Mouse (Mus musculus) intestine, postnatal 0 days (tissue): Measurements from ENCODE around the gene Abtb2. TPM values are rescaled to one million over a fixed set of nuclear protein-coding genes. Genes with fewer than 3 reads are reported as not detected.
A peak's percentile ranks its signal among the peaks of the same experiment; 100 is the strongest.

Experiments used
- ATAC-seq: fragments of 200-750 bp; cut with Nextera tagmentation; 2 replicates; pipeline ENCODE4 v1.8.0; 2017; ENCODE audit warnings: mild to moderate bottlenecking, moderate TSS enrichment, moderate library complexity
- H3K27ac ChIP-seq: fragments of 300-500 bp; sonication (generic); 2 replicates; pipeline ENCODE4 v1.5.1; 2014; ENCODE audit warnings: mild to moderate bottlenecking, low read depth, low read length, moderate library complexity
- H3K27me3 ChIP-seq: fragments of 300-500 bp; sonication (generic); replicated peaks from 2 replicates; pipeline ENCODE4 v1.6.1; 2014; ENCODE audit warnings: low read length, mixed read lengths; ENCODE audit not compliant: control insufficient read depth, insufficient read depth
- H3K36me3 ChIP-seq: fragments of 300-500 bp; sonication (generic); 2 replicates; pipeline ENCODE4 v1.6.1; 2014; ENCODE audit warnings: mild to moderate bottlenecking, moderate library complexity; ENCODE audit not compliant: control insufficient read depth, insufficient read depth
- H3K4me1 ChIP-seq: fragments of 300-500 bp; sonication (generic); replicated peaks from 2 replicates; pipeline ENCODE4 v1.6.1; 2014; ENCODE audit warnings: antibody characterized with exemption, low read length, mixed read lengths; ENCODE audit not compliant: control insufficient read depth, insufficient read depth
- H3K4me2 ChIP-seq: fragments of 300-500 bp; sonication (generic); replicated peaks from 2 replicates; pipeline ENCODE4 v1.6.1; 2014; ENCODE audit warnings: low read depth, mild to moderate bottlenecking, moderate library complexity
- H3K4me3 ChIP-seq: fragments of 300-500 bp; sonication (generic); 2 replicates; pipeline ENCODE4 v1.5.1; 2014; ENCODE audit warnings: low read depth, low read length
- H3K9ac ChIP-seq: fragments of 300-500 bp; sonication (generic); 2 replicates; pipeline ENCODE4 v1.6.1; 2014; ENCODE audit warnings: mild to moderate bottlenecking, low read depth, low read length
- H3K9me3 ChIP-seq: fragments of 300-500 bp; sonication (generic); 2 replicates; pipeline ENCODE4 v1.6.1; 2016; ENCODE audit warnings: mixed run types; ENCODE audit not compliant: control insufficient read depth
- CTCF ChIP-seq: sonication (generic); IDR thresholded peaks from 2 replicates; pipeline ENCODE4 v1.5.1; 2016; ENCODE audit warnings: low read depth, mild to moderate bottlenecking, control low read depth, antibody characterized with exemption, moderate library complexity
- WGBS: fragments of 180-500 bp; shearing (Covaris S2); extraction: QIAGEN DNeasy Blood & Tissue Kit; methylation state at CpG from one replicate; pipeline ENCODE4 v1.1.7; 2014; 5-methylcytosine and 5-hydroxymethylcytosine counted together
- polyA plus RNA-seq: library from polyadenylated mRNA; unstranded; fragments of >200 nt; fragmentation: Nextera tagmentation; extraction: Ambion mirVana; gene quantifications from 2 replicates; pipeline ENCODE4 v1.2.1, GENCODE M21; 2015

Gene Abtb2
- polyA plus RNA-seq, 1 experiment from 2014 or later, result 3.8 TPM

DNA sequence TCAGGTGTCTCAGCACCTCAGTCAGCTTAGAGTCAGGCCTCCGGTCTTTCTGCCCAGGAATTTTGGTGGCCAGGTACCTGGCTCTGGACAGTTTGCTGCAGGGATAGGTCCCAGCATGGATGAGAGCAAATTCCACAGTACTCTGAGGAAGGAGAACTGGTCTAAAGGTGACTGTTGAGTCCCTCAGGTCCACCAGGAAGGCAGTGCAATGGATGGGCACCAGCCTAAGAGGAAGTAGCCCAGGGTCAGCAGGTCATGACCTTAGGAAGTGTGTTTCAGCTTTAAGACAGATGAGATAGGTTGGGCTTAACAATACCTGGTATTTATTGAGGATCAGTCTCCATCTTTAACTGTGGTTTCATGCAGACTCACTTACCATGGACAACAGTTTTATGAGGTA is 88.9 kb downstream of the Abtb2 start:
- Histone ChIP-seq H3K4me2 (no peak overlapping the region), H3K4me3 (no peak overlapping the region), H3K27me3 (no peaks in the 10 kb centered on the region), H3K9me3 (no peaks in the 10 kb centered on the region), H3K27ac (no peak overlapping the region), H3K36me3 (no peaks in the 10 kb centered on the region), H3K9ac (no peak overlapping the region), H3K4me1 (no peaks in the 10 kb centered on the region; the same call in 1 of the 2 replicates)
- TF ChIP-seq CTCF, result no peak
- no peak for ATAC-seq
- 89% methylated on average over 1 of the region's 1 CpGs for WGBS

DNA sequence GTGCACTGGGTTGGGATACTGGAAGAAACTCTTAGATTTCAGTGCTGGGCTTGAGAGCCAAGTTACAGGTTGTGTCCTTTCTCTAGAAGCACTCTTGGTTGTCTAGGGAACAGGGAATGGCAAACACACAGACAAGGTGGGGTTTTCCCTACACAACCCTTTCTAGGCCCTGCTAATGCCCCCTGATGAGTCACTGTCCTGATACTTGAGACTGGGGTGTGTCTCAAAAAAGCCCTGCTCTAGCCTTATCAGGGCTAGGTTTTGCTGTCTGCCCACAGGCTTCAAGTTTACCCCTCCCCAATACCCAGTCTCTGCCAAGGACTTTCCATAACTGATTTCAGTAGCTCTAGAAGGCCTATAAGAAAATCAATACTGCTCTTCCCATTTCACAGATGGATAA is 89.9 kb downstream of the Abtb2 start:
- no peaks in the 10 kb centered on the region for H3K27me3 ChIP-seq
- no peak overlapping the region for H3K9ac ChIP-seq
- H3K4me1 ChIP-seq, result no peaks in the 10 kb centered on the region; the same call in 1 of the 2 replicates
- no peak overlapping the region for H3K4me2 ChIP-seq
- no peak overlapping the region for H3K4me3 ChIP-seq
- H3K36me3 ChIP-seq, result no peaks in the 10 kb centered on the region
- ATAC-seq, result no peak
- H3K27ac ChIP-seq, result no peak overlapping the region
- TF ChIP-seq CTCF, result no peak
- H3K9me3 ChIP-seq, result no peaks in the 10 kb centered on the region

DNA sequence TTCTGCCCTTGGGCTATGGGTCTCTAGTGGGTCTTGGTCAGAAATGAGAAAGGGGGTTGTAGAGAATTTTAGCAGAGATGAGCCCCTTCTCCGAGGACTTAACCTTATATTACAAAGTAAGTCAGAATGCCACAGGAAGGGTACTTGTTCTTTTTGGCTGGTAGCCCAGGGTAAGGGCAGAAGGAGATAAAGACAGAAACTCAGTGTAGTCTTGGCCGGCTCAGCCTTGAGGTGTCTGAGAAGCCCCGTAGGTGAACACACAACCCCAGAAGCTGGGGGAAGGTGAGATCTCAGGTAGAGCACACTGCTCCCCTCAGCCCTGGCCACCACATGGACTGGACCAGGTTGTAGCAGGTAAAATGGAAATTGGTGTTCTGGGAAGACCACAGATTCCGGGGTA is 93.1 kb downstream of the Abtb2 start:
- 84% methylated on average over 4 of the region's 4 CpGs for WGBS
- ATAC-seq, result no peak
- Histone ChIP-seq H3K4me2 (no peak overlapping the region), H3K36me3 (no peaks in the 10 kb centered on the region), H3K4me1 (no peaks in the 10 kb centered on the region; the same call in 1 of the 2 replicates), H3K9me3 (no peaks in the 10 kb centered on the region), H3K27me3 (no peaks in the 10 kb centered on the region), H3K9ac (no peak overlapping the region), H3K4me3 (no peak overlapping the region), H3K27ac (no peak overlapping the region)
- TF ChIP-seq CTCF, result no peak

DNA sequence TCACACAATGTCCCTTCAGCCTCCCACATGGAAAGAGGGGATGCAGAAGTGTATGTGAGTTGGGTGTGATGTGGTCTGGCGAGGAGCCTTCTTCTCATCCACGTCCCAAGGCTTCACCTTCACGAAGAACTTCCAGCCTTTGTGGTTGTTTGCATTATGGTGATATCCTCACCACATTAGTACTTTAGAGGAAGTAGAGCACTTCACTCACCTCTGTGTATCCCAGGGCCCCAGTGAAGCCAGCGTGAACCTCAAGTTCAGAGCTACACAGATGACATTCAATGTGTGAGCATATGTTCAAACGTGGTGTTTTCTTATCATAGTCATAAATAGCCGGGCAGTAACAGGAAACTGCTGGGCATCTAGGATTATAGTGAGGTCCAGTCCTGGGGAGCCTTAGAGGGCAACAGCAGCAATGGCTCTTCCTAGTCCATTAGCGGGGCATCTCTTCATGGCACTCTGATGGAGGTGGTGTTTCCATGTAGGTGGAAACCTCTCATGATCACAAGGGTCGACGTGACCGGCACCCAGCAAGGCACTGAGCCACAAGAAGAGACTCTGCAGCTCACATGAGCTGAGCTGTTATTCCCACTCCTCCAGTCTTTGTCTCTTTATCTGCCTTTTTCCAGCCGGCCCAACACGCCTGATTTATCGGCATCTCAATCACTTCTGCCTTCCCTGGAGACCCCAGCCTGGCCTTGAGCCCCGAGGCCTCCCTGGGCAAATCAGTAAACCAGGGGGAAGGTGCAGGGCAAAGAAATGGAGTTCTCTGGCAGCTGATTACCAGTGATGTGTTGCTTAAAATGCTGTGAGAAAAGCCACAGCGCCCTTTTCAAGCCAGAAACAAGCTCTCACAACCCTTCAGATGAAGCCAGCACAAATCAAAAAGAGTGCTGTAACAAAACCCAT is 93.8 kb downstream of the Abtb2 start:
- Histone ChIP-seq H3K27me3 (no peaks in the 10 kb centered on the region), H3K4me2 (no peak overlapping the region), H3K4me1 (no peaks in the 10 kb centered on the region; the same call in 1 of the 2 replicates), H3K9me3 (no peaks in the 10 kb centered on the region), H3K27ac (no peak overlapping the region), H3K4me3 (no peak overlapping the region), H3K9ac (no peak overlapping the region), H3K36me3 (no peaks in the 10 kb centered on the region)
- 65% methylated on average over 15 of the region's 15 CpGs for WGBS
- TF ChIP-seq CTCF, result no peak
- no peak for ATAC-seq

DNA sequence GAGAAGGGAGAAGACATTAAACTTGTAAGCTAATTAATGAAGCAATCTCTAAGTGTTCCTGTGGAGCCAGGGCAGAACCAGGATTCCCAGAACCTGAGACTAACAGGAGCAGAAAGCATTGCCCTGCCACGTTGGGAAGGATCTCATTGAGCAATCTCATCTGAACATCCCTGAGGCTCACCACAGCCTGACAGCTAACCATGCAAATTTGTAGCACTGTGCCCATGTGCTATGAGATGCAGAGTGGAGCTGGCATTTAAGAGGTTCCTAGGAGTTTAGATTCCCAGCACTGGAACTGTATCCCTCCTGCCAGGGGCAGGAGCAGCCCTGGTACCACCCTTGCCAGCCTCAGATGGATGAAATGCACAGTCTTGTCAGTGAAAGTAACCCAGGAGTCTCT is 95.6 kb downstream of the Abtb2 start:
- no peak for TF ChIP-seq CTCF

DNA sequence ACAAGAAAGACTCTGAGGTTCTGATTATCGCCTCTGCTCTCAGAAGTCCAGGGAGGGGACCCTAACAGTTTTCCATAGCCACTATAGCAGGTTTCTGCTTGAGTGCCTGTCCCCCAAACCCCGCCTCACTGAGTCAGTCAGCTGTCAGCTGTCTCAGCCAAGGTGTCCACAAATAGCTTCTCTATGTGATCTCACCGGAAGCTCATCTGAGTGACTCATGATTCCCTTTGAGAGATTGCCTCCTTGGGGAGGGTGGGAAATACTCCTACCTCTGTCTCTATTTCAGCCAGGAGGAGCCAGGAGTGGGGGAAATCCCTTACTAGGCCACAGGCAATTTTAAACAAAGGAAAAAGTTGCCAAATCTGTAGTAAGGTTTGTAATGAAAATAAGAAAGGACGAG is 96.0 kb downstream of the Abtb2 start:
- Histone ChIP-seq H3K9ac (no peak overlapping the region), H3K4me1 (no peaks in the 10 kb centered on the region), H3K9me3 (no peaks in the 10 kb centered on the region), H3K4me2 (no peak overlapping the region), H3K27me3 (no peaks in the 10 kb centered on the region), H3K4me3 (no peak overlapping the region), H3K27ac (no peak overlapping the region), H3K36me3 (no peaks in the 10 kb centered on the region)
- TF ChIP-seq CTCF, result no peak
- WGBS, result 53% methylated on average over 4 of the region's 4 CpGs
- 0 out of 2 replicates have a peak, but pooled peaks have one; percentile 31 for ATAC-seq

More for the DNA sequence above, 95.6 kb downstream of the Abtb2 start:
- Histone ChIP-seq H3K4me1 (no peaks in the 10 kb centered on the region), H3K9ac (no peak overlapping the region), H3K4me2 (no peak overlapping the region), H3K36me3 (no peaks in the 10 kb centered on the region), H3K9me3 (no peaks in the 10 kb centered on the region), H3K27me3 (no peaks in the 10 kb centered on the region), H3K27ac (no peak overlapping the region), H3K4me3 (no peak overlapping the region)
- no peak for ATAC-seq
- WGBS, result 67% methylated on average over 1 of the region's 1 CpGs
